Mouse (Mus musculus): ENCODE results near the gene Micu2. TPM values are rescaled to one million over a fixed set of nuclear protein-coding genes. Genes with fewer than 3 reads are reported as not detected.

The Micu2 gene
- 31.5 TPM for polyA plus RNA-seq (2014; fragmentation: Illumina TruSeq; extraction: RNeasy Lipid Tissue Mini Kit (QIAGEN cat#74804); ENCODE audit: insufficient read depth, low read depth, low replicate concordance)

DNA sequence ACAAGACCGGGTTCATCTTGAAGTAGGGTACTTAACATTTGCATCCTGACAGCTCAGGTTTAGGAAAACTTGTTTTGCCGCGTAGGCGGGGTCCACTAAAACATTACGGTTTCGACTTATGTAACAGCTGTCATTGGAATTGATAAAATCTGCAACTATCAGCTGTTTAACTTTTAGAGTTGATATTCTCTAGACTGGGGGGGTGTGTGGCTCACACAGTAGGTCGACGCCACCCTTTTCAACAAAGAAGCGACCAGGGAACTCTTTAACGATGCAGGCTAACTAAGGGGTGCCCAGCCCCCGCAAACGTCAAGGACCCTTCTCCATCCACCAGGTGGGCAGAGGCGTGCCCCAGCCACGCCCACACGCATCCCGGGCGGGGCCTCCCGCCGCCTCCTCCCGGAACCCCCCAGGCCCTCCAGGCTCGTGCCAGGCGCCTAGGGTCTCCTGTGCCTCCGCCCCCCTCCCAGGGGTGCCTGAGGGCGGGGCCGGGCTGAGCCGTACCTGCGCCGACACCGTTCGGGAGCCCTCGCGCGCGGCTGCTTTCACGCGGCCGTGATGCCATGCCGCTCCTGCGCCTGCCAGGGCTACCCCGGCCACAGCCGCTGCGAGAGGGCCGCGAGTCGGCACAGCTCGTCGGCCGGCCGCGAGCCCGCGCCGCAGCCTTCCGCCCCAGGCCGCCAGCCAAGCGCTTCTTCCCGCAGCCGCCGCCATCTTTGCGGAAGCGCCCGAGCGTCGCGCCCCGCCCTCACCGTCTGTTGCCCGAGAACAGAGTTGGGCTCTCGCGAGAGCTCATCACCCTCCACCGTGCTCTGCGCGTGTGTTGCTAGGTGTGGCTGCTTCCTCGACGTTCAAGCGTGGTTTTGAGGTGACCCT, at the start of gene Micu2:
Gene Micu2 (minus strand): TSS at position 737 of the 876 bp plus-strand sequence.

DNA sequence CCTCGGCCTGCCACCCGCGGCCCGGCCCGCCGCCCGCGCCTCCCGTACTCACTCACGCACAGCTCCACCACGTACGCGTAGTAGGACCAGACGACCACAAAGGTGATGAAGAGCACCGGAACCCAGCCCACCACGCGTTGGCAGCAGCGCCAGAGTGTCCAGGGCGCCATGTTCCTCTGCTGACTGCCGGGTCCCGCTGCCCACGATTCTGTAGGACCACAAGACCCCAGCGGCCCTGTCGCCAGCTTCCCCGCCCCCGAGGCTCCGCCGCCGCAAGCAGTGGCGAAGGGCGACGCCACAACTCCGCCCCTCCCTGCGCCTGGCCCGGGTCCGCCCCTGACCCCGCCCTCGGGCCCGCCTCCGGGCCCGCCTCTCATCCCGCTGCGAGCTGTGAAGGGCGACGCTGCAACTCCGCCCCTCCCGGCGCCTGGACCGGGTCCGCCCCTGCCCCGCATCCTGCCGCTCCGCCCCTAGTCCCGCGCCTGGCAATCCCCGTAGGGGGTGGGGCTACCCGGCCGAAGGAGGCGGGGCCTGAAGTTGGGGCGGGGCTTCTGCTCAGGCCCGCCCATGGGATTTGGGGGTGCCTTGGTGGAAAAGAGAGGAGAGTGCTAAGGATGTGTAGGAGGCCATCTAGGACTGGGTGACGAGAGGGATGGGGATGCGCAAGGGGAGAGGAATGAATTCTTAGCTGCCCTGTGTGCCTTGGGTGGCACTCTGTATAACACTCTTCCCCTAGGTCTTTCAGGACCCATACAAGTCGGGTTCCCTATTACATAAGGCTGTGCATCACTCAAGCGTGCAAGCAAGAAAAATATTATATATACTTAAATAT, 108.8 kb downstream of the Micu2 start, which contains the start of gene Zdhhc20:
Gene Zdhhc20 (minus strand): TSS at position 266 of the 832 bp plus-strand sequence.

Other genes starting within 250 kb of the Micu2 start
- gene Lats2, start 240.9 kb downstream of the Micu2 start, polyA plus RNA-seq (2014; fragmentation: Illumina TruSeq; extraction: RNeasy Lipid Tissue Mini Kit (QIAGEN cat#74804); ENCODE audit: insufficient read depth, low read depth, low replicate concordance): 24.3 TPM
- 130 TPM for gene Sap18, start 201.1 kb downstream of the Micu2 start, polyA plus RNA-seq (2014; fragmentation: Illumina TruSeq; extraction: RNeasy Lipid Tissue Mini Kit (QIAGEN cat#74804); ENCODE audit: insufficient read depth, low read depth, low replicate concordance)
- gene Ska3, start 173.1 kb downstream of the Micu2 start, polyA plus RNA-seq (2014; fragmentation: Illumina TruSeq; extraction: RNeasy Lipid Tissue Mini Kit (QIAGEN cat#74804); ENCODE audit: insufficient read depth, low read depth, low replicate concordance): 0.20 TPM
- 63.0 TPM for gene Mrpl57, start 173.0 kb downstream of the Micu2 start, polyA plus RNA-seq (2014; fragmentation: Illumina TruSeq; extraction: RNeasy Lipid Tissue Mini Kit (QIAGEN cat#74804); ENCODE audit: insufficient read depth, low read depth, low replicate concordance)
- 21.2 TPM for gene Zdhhc20, start 109.0 kb downstream of the Micu2 start, polyA plus RNA-seq (2014; fragmentation: Illumina TruSeq; extraction: RNeasy Lipid Tissue Mini Kit (QIAGEN cat#74804); ENCODE audit: insufficient read depth, low read depth, low replicate concordance)
- gene Fgf9, start 71.3 kb upstream of the Micu2 start, polyA plus RNA-seq (2014; fragmentation: Illumina TruSeq; extraction: RNeasy Lipid Tissue Mini Kit (QIAGEN cat#74804); ENCODE audit: insufficient read depth, low read depth, low replicate concordance): 0.31 TPM